Mouse (Mus musculus): ENCODE results near the gene Slc47a2. TPM values are rescaled to one million over a fixed set of nuclear protein-coding genes. Genes with fewer than 3 reads are reported as not detected.
"Not testable (repeated sequence)": the region's sequence is repeated elsewhere in the genome, so short reads cannot be mapped to it uniquely, and the experiment has no call there.

Gene Slc47a2
- polyA plus RNA-seq, 1 experiment from 2014 or later = not detected

- 71% methylated on average over 4 of the region's 4 CpGs for WGBS
- Histone ChIP-seq H3K27me3 (peaks cover 54% of the 10 kb centered on the region), H3K4me2 (no peak overlapping the region), H3K27ac (no peak overlapping the region), H3K9me3 (no peaks in the 10 kb centered on the region), H3K4me1 (peaks cover 12% of the 10 kb centered on the region), H3K9ac (no peak overlapping the region), H3K4me3 (no peak overlapping the region), H3K36me3 (no peaks in the 10 kb centered on the region)
- no peak for ATAC-seq (ENCODE audit: insufficient number of reproducible peaks, insufficient read depth, low FRiP score, low TSS enrichment, low read depth)
Measured at GRCm38 (mm10) chr11:61340374-61340773, 2.3 kb downstream of the Slc47a2 start.

GRCm38 (mm10) chr11:61337586-61337985 is 5.1 kb downstream of the Slc47a2 start:
- Histone ChIP-seq H3K27me3 (peaks cover 29% of the 10 kb centered on the region), H3K4me3 (no peak overlapping the region), H3K4me1 (peaks cover 10% of the 10 kb centered on the region), H3K4me2 (no peak overlapping the region), H3K36me3 (no peaks in the 10 kb centered on the region), H3K9me3 (no peaks in the 10 kb centered on the region), H3K9ac (no peak overlapping the region), H3K27ac (no peak overlapping the region)
- WGBS = 78% methylated on average over 10 of the region's 10 CpGs
- ATAC-seq (ENCODE audit: insufficient number of reproducible peaks, insufficient read depth, low FRiP score, low TSS enrichment, low read depth) = no peak

DNA sequence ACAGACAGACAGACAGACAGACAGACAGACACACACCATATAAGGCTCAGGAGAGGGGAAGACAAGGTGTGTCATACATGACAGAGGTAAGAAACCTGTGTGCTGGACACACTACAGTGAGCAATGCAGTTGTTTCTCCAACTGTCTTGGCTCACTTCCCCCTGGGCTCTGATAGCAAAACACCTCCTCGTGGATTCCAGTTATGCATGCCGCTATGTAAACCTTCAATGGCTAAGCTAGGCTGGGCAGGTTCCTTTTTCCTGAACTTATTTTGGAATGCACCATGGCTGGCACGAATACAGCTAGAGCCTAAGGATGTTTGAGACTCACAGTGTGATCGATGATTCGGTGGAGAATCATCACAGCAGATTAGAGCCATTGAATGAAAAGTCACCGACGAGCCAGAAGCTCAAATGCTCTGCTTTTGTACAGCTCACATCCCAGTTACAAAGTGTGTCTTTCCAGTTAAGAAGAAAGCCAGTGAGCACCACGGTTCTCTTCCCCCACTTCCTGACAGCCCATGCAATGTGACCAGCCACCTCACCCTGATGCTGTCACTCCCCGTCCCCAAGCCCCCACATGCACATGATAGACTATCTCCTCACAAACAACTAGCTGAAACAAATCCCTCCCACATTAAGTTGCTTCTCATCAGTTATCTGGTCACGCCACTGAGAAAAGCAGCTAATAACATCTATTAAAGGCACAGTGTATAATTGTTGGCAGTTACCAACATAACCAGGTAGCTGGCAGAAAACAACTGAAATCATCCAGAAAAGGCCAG is 21.6 kb downstream of the Slc47a2 start:
- Histone ChIP-seq H3K27me3 (no peaks in the 10 kb centered on the region), H3K9me3 (no peaks in the 10 kb centered on the region), H3K4me1 (peaks cover 5% of the 10 kb centered on the region), H3K36me3 (no peaks in the 10 kb centered on the region), H3K9ac (no peak overlapping the region), H3K4me3 (no peak overlapping the region), H3K27ac (no peak overlapping the region), H3K4me2 (no peak overlapping the region)
- ATAC-seq (ENCODE audit: insufficient number of reproducible peaks, insufficient read depth, low FRiP score, low TSS enrichment, low read depth) = no peak
- WGBS = 67% methylated on average over 10 of the region's 10 CpGs

GRCm38 (mm10) chr11:61319923-61320567 is 22.6 kb downstream of the Slc47a2 start:
- no peak overlapping the region for H3K4me3 ChIP-seq
- H3K9ac ChIP-seq = no peak overlapping the region
- H3K36me3 ChIP-seq = no peaks in the 10 kb centered on the region
- ATAC-seq (ENCODE audit: insufficient number of reproducible peaks, insufficient read depth, low FRiP score, low TSS enrichment, low read depth) = no peak
- no peak overlapping the region for H3K4me2 ChIP-seq
- H3K4me1 ChIP-seq = peaks cover 5% of the 10 kb centered on the region
- no peaks in the 10 kb centered on the region for H3K9me3 ChIP-seq
- H3K27me3 ChIP-seq = no peaks in the 10 kb centered on the region
- H3K27ac ChIP-seq = no peak overlapping the region
- WGBS = 51% methylated on average over 3 of the region's 3 CpGs

- peaks cover 5% of the 10 kb centered on the region for H3K4me1 ChIP-seq
- ATAC-seq (ENCODE audit: insufficient number of reproducible peaks, insufficient read depth, low FRiP score, low TSS enrichment, low read depth) = no peak
- no peak overlapping the region for H3K4me2 ChIP-seq
- no peaks in the 10 kb centered on the region for H3K36me3 ChIP-seq
- no peak overlapping the region for H3K9ac ChIP-seq
- H3K27me3 ChIP-seq = no peaks in the 10 kb centered on the region
- WGBS = 58% methylated on average over 12 of the region's 12 CpGs
- H3K9me3 ChIP-seq = no peaks in the 10 kb centered on the region
- no peak overlapping the region for H3K27ac ChIP-seq
- H3K4me3 ChIP-seq = no peak overlapping the region
Measured at GRCm38 (mm10) chr11:61319233-61319922, 23.3 kb downstream of the Slc47a2 start.

- 54% methylated on average over 2 of the region's 2 CpGs for WGBS
Measured at GRCm38 (mm10) chr11:61316864-61317263, 25.8 kb downstream of the Slc47a2 start.

DNA sequence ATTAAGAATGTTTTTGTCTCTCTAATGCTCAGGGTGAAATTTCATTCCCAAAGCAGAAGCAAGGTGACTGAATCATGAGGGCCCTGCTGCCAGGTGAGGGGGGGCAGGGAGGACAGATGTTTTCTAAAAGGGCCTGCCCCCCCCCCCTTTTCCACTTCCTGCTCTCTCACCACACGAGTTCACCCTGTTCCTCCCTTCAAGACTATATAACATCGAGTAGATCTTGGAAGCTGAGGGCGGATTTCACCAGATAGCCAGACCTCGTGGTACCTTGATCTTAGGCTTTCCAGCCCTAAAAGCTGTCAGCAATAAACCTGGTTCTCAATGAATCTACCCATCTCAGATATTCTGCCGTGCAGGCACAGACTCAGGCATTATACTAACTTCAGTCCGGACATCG is 32.3 kb downstream of the Slc47a2 start:
- Histone ChIP-seq H3K27ac (no peak overlapping the region), H3K27me3 (no peaks in the 10 kb centered on the region; the same call in 1 of the 2 replicates), H3K4me1 (no peaks in the 10 kb centered on the region; the same call in 1 of the 2 replicates), H3K9me3 (peaks cover 5% of the 10 kb centered on the region; the same call in 1 of the 2 replicates), H3K9ac (no peak overlapping the region), H3K4me2 (no peak overlapping the region), H3K4me3 (no peak overlapping the region), H3K36me3 (no peaks in the 10 kb centered on the region)
- no peak for ATAC-seq (ENCODE audit: insufficient number of reproducible peaks, insufficient read depth, low FRiP score, low TSS enrichment, low read depth)
- 65% methylated on average over 7 of the region's 7 CpGs for WGBS

More at GRCm38 (mm10) chr11:61316864-61317263, 25.8 kb downstream of the Slc47a2 start:
- Histone ChIP-seq H3K4me1 (peaks cover 5% of the 10 kb centered on the region), H3K4me3 (no peak overlapping the region), H3K4me2 (no peak overlapping the region), H3K36me3 (no peaks in the 10 kb centered on the region), H3K9ac (no peak overlapping the region), H3K27ac (no peak overlapping the region), H3K9me3 (no peaks in the 10 kb centered on the region), H3K27me3 (no peaks in the 10 kb centered on the region)
- no peak for ATAC-seq (ENCODE audit: insufficient number of reproducible peaks, insufficient read depth, low FRiP score, low TSS enrichment, low read depth)

DNA sequence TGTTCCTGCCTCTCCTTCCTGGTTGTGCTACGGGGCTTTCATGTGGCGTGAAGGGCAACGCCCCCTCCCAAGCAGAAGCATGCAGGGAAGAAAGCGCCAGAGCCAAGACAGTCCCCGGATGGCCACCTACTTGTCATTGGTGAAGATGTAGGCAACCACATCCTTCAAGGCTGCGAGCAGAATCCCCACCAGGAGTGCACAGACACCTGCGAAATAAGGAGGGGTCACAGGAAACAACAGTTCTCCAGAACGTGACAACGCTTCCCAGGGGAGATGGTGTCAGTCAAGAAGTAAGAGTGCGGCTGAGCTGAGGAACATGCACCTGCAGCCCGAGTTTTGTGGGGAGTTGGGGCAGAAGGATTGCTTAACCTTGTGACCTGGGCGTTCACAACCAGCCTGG is 32.8 kb downstream of the Slc47a2 start:
- no peaks in the 10 kb centered on the region; the same call in 1 of the 2 replicates for H3K27me3 ChIP-seq
- peaks cover 5% of the 10 kb centered on the region; the same call in 1 of the 2 replicates for H3K9me3 ChIP-seq
- H3K36me3 ChIP-seq = no peaks in the 10 kb centered on the region
- no peak overlapping the region for H3K4me3 ChIP-seq
- no peak overlapping the region for H3K27ac ChIP-seq
- no peak for ATAC-seq (ENCODE audit: insufficient number of reproducible peaks, insufficient read depth, low FRiP score, low TSS enrichment, low read depth)
- H3K4me1 ChIP-seq = no peaks in the 10 kb centered on the region; the same call in 1 of the 2 replicates
- H3K9ac ChIP-seq = no peak overlapping the region
- 62% methylated on average over 12 of the region's 12 CpGs for WGBS
- no peak overlapping the region for H3K4me2 ChIP-seq

- peaks cover 5% of the 10 kb centered on the region; the same call in 1 of the 2 replicates for H3K9me3 ChIP-seq
- no peaks in the 10 kb centered on the region for H3K36me3 ChIP-seq
- no peaks in the 10 kb centered on the region; the same call in 1 of the 2 replicates for H3K27me3 ChIP-seq
- 38% methylated on average over 7 of the region's 7 CpGs for WGBS
- no peak for ATAC-seq (ENCODE audit: insufficient number of reproducible peaks, insufficient read depth, low FRiP score, low TSS enrichment, low read depth)
- no peak overlapping the region for H3K9ac ChIP-seq
- H3K4me2 ChIP-seq = no peak overlapping the region
- no peak overlapping the region for H3K4me3 ChIP-seq
- H3K27ac ChIP-seq = no peak overlapping the region
- no peaks in the 10 kb centered on the region; the same call in 1 of the 2 replicates for H3K4me1 ChIP-seq
Measured at GRCm38 (mm10) chr11:61307795-61308194, 34.9 kb downstream of the Slc47a2 start.

GRCm38 (mm10) chr11:61305377-61305776 is 37.3 kb downstream of the Slc47a2 start:
- 75% methylated on average over 4 of the region's 4 CpGs for WGBS
- Histone ChIP-seq H3K36me3 (no peaks in the 10 kb centered on the region), H3K9me3 (peaks cover 5% of the 10 kb centered on the region; the same call in 1 of the 2 replicates), H3K27ac (no peak overlapping the region), H3K9ac (no peak overlapping the region), H3K27me3 (no peaks in the 10 kb centered on the region; the same call in 1 of the 2 replicates), H3K4me3 (no peak overlapping the region), H3K4me1 (peaks cover 6% of the 10 kb centered on the region), H3K4me2 (no peak overlapping the region)
- no peak for ATAC-seq (ENCODE audit: insufficient number of reproducible peaks, insufficient read depth, low FRiP score, low TSS enrichment, low read depth)

DNA sequence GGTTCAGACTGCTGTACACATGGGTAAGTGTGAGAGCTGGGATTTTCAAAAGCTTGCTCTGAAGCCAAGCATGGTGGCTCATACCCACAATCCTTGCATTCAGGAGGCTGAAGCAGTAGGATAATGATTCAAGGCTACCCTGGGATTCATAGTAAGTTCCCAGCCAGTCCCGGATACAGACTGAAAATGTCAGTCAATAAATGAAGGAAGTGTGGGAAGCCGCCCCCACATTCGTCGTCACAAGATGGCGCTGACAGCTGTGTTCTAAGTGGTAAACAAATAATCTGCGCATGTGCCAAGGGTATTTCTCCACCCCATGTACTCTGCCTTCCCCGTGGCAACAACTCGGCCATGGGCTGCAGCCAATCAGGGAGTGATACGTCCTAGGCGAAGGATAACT is 38.1 kb downstream of the Slc47a2 start:
- not testable (repeated sequence) for H3K4me3 ChIP-seq; H3K27me3 ChIP-seq; H3K4me1 ChIP-seq; H3K9ac ChIP-seq; H3K27ac ChIP-seq; H3K9me3 ChIP-seq; H3K36me3 ChIP-seq; ATAC-seq (ENCODE audit: insufficient number of reproducible peaks, insufficient read depth, low FRiP score, low TSS enrichment, low read depth); H3K4me2 ChIP-seq
- 93% methylated on average over 6 of the region's 10 CpGs for WGBS
